Comparison of ENCODE assay signal across 25 mouse cellular contexts in genomic region chr15:31783081-31783480, GRCm38 (mm10).
DNase-seq lines count a peak whose midpoint lies in the region; ATAC-seq and TF ChIP-seq lines count a peak whose summit lies in the region.
"Had no signal": no experiment of that assay in that cellular context is flagged by ENCODE, and none has a peak within 500 bp of the region (broad histone marks: within the 10 kb centered on the region; RNA-seq: fewer than 3 reads in every experiment).

No protein-coding gene starts in this region.

- no peaks in the 10 kb centered on the region for H3K36me3 ChIP-seq in kidney, embryonic 16.5 days (ENCODE audit: insufficient read depth, low read length)
- H3K36me3 ChIP-seq in kidney, adult 2 months (ENCODE audit: control insufficient read depth, insufficient read depth, low read length) = no peaks in the 10 kb centered on the region
- H3K36me3 ChIP-seq: embryonic facial prominence, embryonic 10.5 days; embryonic facial prominence, embryonic 12.5 days; G1E had no signal

- no peaks in the 10 kb centered on the region for H3K27me3 ChIP-seq in kidney, embryonic 16.5 days (ENCODE audit: insufficient read depth, low read length)
- H3K27me3 ChIP-seq in kidney, adult 2 months (replicated peaks; ENCODE audit: control insufficient read depth, insufficient read depth, low read length) = no peaks in the 10 kb centered on the region
- H3K27me3 ChIP-seq: CH12.LX; embryonic facial prominence, embryonic 12.5 days; forebrain, embryonic 13.5 days had no signal

- no peak for TF ChIP-seq POLR2A in kidney, adult 2 months (IDR thresholded peaks at IDR 0.05; ENCODE audit: low read depth, low read length)

- no peak overlapping the region for H3K4me2 ChIP-seq in kidney, embryonic 16.5 days (replicated peaks; ENCODE audit: low read depth, low read length)
- H3K4me2 ChIP-seq: embryonic facial prominence, embryonic 12.5 days; forebrain, embryonic 13.5 days had no signal

- TF ChIP-seq CTCF in kidney, adult 2 months (conservative IDR thresholded peaks at IDR 0.05; ENCODE audit: insufficient read depth, insufficient read length, low read depth, low read length) = no peak

- no peak for ATAC-seq in kidney, embryonic 16.5 days (ENCODE audit: low FRiP score, low TSS enrichment)
- ATAC-seq: activated CD4-positive, CD25-positive, alpha-beta regulatory T cell, adult 4 months; CD4-positive, CD25-positive, alpha-beta regulatory T cell, adult 4 months; forebrain, embryonic 13.5 days; Patski had no signal

- H3K9ac ChIP-seq in kidney, embryonic 16.5 days (replicated peaks; ENCODE audit: low read length) = no peak overlapping the region
- H3K9ac ChIP-seq: embryonic facial prominence, embryonic 12.5 days; forebrain, embryonic 13.5 days had no signal

- 91% methylated on average over 2 of the region's 2 CpGs for WGBS in kidney, embryonic 16.5 days
- 71% methylated on average over 2 of the region's 2 CpGs for WGBS in kidney, adult 2 months

- H3K27ac ChIP-seq in kidney, embryonic 16.5 days (ENCODE audit: low read length) = no peak overlapping the region
- H3K27ac ChIP-seq in kidney, adult 2 months (ENCODE audit: insufficient read depth, low read depth, low read length) = peak overlapping the region; percentile 69
- H3K27ac ChIP-seq: embryonic facial prominence, embryonic 10.5 days; embryonic facial prominence, embryonic 12.5 days; forebrain, embryonic 13.5 days had no signal

- H3K4me1 ChIP-seq in kidney, embryonic 16.5 days (ENCODE audit: insufficient read depth, low read length) = no peaks in the 10 kb centered on the region
- H3K4me1 ChIP-seq in kidney, adult 2 months (ENCODE audit: control insufficient read depth, insufficient read depth, low read length) = no peaks in the 10 kb centered on the region
- H3K4me1 ChIP-seq: embryonic facial prominence, embryonic 10.5 days; embryonic facial prominence, embryonic 12.5 days; forebrain, embryonic 13.5 days had no signal

- DNase-seq in kidney, adult 11 months = peak; percentile 89
- peak; percentile 94 for DNase-seq in kidney, adult 2 months
- no peak for DNase-seq in kidney, postnatal 4 days
- peak; percentile 93 for DNase-seq in kidney, adult 9 months
- no peak for DNase-seq in kidney, postnatal 14 days
- peak; percentile 80 to 81 for DNase-seq in kidney, postnatal 36 days
- no peak for DNase-seq in layer of hippocampus, adult 9-11 months
- DNase-seq: adrenal gland, adult 8-10 months; adrenal gland, postnatal 14 days; adrenal gland, postnatal 36 days; B cell, adult 2 months; cerebellum, adult 11-12 months; cerebellum, adult 2 months; cerebellum, adult 9-10 months; cerebellum, postnatal 10 days; cerebellum, postnatal 25 days had no signal

- H3K4me3 ChIP-seq in kidney, embryonic 16.5 days (ENCODE audit: low read length) = no peak overlapping the region
- no peak overlapping the region for H3K4me3 ChIP-seq in kidney, adult 2 months (ENCODE audit: insufficient read depth, low read depth, low read length)
- H3K4me3 ChIP-seq: embryonic facial prominence, embryonic 10.5 days; embryonic facial prominence, embryonic 12.5 days; forebrain, embryonic 13.5 days had no signal

- peaks cover 12% of the 10 kb centered on the region for H3K9me3 ChIP-seq in kidney, embryonic 16.5 days (ENCODE audit: low read length)

Comparison
In these comparisons a context has a peak if more than half of its experiments do, and no peak if none do; other contexts are left out.
1. DNase-seq: peak in kidney, adult 11 months (single experiment), kidney, adult 2 months (single experiment), kidney, adult 9 months (single experiment) and kidney, postnatal 36 days (2 of 2); none in kidney, postnatal 4 days (0 of 2), kidney, postnatal 14 days (single experiment) and layer of hippocampus, adult 9-11 months (single experiment).